Mouse (Mus musculus): Measurements from ENCODE around the gene 4930505A04Rik. TPM values are rescaled to one million over a fixed set of nuclear protein-coding genes. Genes with fewer than 3 reads are reported as not detected.
A peak's percentile ranks its signal among the peaks of the same experiment; 100 is the strongest.
"Not testable (repeated sequence)": the region's sequence is repeated elsewhere in the genome, so short reads cannot be mapped to it uniquely, and the experiment has no call there.

The 4930505A04Rik gene
- total RNA-seq (2014; fragmentation: Nextera tagmentation) (not detected in 2 replicates), total RNA-seq (2017) (not detected in 2 replicates)

DNA sequence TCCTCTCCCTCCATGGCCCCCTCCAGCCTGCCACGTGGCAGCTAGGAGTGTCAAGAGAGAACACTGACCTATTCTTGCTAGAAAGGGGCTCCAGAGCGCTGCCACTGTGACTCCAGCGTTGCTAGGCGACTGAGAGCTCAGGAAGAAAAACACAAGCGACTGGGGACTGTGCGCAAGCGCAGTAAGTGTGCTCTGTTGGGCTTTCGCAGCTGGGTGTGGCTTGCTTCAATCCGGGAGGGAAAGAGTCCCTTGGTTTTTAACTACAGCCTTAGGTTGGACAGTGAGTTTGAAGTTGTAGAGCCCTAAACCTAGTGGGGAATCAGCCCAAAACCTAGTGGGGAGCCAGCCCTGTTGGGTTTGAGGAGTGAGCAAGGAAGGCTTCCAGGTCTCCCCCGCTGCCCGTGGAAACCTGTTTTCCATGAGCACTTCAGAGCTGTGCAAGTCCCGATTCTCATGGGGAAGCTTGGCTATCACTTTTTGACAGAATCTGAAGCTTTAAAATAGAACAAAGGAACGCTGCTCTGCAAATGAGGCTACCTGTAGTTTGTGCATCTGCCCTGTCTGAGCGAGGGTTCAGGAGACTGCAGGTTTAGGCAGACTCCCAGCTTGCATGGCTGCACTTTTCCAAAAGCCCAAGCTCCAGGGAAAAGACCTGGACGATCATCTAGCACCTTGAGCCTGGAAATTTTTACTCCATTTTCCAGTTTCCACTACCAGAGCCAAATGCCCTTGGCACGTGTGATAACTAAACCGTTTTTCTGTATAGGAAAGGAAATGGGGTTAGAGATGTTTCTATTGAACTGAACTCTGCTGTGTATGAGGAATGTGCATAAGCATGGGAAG lies at the start of gene 4930505A04Rik:
4930505A04Rik (minus strand) TSS at position 77 of the 843 bp plus-strand sequence.
- ATAC-seq (replicated peaks; ENCODE audit: low FRiP score, low TSS enrichment, poor library complexity, severe bottlenecking) = peak; percentile 73

DNA sequence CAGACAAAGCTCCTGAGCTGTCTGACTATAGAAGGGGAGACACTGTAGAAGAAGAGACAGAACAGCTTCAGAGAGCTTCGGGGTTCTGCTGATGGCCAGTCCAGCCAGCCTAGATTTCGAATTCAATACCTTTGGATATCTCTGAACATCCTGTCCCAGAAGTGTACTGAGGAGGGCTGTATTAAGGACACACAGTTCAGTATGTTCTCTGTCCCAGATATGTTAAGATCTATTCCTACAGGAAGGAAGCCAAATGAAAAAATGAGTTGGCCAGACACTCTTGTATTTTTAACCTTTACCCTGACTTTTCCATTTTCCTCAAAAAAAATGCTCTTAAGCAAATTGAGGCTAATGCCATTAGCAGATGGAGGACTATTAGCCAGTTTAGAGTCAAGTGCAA lies 45.5 kb upstream of the 4930505A04Rik start:
- no peak for ATAC-seq (replicated peaks; ENCODE audit: low FRiP score, low TSS enrichment, poor library complexity, severe bottlenecking)

DNA sequence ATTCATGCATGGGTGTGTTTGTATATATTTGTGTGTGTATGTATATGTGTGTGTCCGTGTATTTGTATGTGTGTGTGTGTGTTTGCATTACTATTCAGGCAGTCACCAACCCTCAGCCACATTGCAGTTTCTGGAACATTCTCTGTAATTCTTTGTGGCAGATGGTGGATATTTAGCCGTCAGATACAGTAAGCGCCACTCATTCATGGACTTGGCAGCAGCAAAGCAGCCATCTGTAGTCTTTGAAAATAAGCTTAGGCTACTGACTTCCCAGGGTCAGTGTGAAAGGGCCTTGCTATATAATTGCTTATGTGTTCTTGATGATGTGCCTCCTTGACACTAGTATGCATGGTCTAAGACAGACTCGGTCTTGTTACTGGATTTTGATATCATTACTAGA lies 36.6 kb upstream of the 4930505A04Rik start:
- ATAC-seq (replicated peaks; ENCODE audit: low FRiP score, low TSS enrichment, poor library complexity, severe bottlenecking) = no peak

DNA sequence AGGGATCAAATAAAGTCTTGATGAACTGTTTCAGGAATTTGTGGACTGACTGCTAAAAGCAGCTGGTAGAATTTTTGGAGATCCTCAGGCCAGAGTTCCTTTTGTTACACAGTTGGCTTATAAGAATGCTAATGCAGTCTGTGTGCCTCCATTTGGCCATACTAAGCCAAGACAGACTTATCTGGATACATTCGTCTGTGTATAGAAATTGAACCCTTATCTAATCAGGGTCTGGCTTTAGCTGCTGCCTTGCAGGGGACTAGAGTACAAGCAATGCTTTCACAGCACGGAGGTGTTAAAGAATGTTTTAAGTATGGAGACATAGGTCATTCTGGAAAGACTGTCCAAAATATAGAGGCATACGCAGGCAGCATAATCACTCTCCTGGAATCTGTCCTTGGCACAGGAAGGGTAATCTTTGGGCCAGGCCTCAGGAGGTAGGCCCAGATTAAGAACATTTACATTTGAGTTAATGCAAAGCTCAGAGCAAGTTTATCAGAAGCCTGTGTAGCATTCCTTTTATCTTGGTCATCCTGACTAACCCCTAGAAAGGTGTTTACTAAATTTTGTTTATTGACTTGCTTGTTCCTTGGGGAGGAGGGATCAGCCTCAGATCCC lies 27.2 kb upstream of the 4930505A04Rik start:
- no peak for ATAC-seq (replicated peaks; ENCODE audit: low FRiP score, low TSS enrichment, poor library complexity, severe bottlenecking)

DNA sequence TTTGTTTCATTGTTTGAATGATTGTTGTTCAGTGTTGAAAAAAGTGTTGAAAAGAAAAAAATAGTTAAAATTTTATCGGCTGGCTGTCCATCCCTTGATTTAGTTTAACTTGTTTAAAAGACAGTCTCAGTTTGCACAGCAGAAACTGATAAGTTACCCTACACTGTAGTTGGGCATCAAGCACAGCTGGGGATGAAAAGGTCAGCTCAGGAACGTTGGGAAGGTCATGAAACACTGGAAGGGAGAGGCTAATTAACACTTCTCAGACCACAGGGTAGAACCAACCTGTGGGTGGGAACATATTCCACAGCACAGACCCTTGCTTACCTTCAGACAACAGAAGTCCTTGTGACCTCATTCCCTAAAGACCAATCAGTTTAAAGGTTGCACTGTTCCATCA lies 25.5 kb upstream of the 4930505A04Rik start:
- no peak for ATAC-seq (replicated peaks; ENCODE audit: low FRiP score, low TSS enrichment, poor library complexity, severe bottlenecking)

DNA sequence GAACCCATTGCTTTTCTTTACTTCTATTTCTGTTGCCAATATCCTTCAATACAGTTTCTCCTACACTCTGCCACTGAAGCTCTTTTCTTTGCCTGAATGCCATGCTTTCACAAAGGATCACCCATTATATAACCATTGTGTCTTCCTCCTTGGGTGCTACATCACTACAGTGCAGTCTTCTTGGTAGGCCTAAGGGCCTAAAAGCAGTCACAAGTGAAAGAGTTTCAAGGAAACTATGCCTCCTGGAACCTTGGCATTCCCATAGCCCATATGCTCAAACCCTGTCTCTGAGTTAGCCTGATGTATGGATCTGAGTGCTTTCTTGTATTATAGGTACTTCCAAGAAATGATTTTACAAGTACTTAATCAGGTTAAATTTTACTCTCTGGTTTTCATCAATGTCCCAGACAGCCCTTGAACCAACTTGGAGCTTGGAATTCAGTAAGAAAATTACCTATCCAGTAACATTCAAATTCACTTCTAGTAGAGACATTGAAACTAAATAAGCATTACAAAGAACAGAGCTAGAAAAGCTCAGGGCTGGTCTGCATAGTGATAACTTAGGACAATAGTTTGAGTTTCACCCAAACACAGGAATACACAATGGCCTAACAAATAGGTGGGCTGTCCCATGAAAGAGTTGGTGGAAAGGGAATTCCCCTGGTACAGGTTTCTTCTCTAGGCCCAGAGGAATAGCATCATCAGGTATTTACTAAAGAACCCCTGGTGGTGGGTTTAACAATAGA lies 20.1 kb upstream of the 4930505A04Rik start:
- ATAC-seq (replicated peaks; ENCODE audit: low FRiP score, low TSS enrichment, poor library complexity, severe bottlenecking) = no peak

DNA sequence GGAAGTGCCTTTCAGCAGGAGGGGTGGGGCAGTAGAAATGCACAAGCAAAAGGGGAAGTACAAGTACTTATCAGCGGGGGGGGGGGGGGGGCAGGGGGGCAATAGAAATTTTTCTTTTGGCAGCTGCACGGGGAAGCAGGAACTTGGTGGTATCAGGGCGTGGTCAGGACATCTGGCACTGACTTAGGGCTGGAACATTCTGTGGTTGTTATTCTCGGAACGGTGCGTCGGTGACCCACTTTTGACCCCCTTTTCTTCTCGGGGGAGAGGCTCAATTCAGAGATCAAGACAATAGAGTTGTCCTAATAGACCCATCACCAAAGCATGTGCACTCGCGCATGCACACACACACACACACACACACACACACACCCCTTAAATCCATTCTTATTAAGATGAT lies 16.6 kb upstream of the 4930505A04Rik start:
- ATAC-seq (replicated peaks; ENCODE audit: low FRiP score, low TSS enrichment, poor library complexity, severe bottlenecking) = no peak

DNA sequence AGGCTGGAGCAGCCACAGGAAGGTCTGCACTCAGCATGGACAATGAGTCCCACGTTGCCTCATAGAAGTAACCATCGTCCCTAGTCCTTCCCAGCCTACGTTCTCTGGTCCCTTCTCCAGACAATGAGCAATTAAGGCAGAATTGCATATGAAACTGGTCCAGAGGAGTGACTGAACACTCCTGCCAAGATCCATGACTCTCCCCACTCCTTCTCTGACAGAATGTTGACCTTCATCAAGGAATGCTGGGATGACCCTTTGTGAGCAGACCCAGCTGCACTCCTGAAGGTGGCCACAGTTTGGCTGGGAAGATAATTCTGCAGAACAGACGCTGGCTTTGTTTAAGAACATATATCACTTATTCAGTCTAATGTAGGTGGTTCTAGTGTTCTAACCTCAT lies 11.7 kb upstream of the 4930505A04Rik start:
- no peak for ATAC-seq (replicated peaks; ENCODE audit: low FRiP score, low TSS enrichment, poor library complexity, severe bottlenecking)

DNA sequence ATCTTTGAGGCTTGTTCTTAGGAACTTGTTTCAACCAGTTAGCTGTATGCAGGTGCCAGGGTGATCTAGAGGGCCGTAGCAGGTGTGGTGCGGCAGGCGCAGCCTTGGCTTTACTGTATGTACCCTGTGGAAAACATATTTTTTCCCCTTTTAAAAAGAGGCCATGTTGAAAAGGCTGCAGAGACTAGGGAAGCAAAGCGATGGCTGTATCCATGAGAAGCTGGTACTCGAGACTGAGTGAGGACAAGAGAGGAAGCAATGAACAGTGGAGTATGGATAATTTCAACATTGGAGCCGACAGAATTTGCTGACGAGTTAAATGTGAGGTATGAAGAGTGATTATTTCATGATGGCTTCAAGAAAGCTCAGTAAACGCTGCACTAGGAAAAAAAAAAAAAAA lies 440 bp downstream of the 4930505A04Rik start:
- ATAC-seq (replicated peaks; ENCODE audit: low FRiP score, low TSS enrichment, poor library complexity, severe bottlenecking) = no peak

DNA sequence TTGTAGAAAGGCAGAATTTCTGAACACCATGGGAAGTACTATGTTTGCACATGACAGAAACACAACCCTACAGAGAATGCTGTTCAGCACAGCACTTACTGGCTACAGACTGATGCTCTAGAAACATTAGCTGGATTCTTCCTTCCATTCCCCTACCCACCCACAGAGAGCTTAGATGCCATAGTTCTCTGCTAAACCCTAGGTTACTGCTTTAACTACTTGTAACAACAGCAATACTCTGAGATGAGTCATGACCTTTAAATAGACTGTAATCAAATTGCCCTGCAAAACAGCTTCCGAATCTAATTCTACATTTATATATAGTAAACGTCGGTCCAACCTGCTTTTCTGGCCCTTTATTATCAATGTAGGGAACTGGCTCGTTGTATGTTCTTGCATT lies 17.3 kb downstream of the 4930505A04Rik start:
- ATAC-seq (replicated peaks; ENCODE audit: low FRiP score, low TSS enrichment, poor library complexity, severe bottlenecking) = no peak

DNA sequence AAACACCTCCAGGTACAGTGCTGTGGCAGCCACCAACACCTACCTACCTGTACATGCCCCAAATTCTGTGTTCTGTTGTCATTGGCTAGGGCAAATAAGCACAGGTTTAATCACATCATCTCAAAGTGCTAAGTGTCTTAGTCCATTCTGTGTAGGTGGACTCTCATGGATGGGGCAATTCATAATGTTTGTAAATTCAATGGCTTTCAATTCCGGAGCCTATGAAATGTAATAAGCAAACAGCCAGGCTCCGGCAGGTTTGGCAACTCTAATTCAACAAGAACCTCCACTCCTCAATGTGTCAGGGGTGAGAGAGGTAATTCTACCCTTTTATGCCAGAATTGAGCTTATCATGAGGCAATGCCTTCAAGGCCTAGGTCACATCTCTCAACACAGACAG lies 23.5 kb downstream of the 4930505A04Rik start:
- ATAC-seq (replicated peaks; ENCODE audit: low FRiP score, low TSS enrichment, poor library complexity, severe bottlenecking) = no peak

DNA sequence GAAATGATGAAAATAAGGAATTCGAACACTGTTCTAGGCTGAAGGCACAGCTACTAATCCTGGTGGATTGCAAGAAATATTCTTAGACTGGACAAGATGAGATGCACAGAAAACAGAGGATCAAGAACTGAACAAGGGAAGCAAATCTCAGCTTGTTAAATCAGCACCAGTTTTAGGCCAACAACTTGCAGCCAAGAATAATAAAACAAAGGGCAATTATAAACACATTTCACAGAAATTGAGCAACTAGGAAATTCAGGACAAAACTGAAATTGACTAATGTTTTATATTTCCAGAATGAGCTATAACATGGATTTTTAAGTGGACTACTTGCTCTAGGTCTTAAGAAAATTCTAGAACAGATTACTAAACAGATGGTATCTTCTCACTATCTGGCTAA lies 24.1 kb downstream of the 4930505A04Rik start:
- no peak for ATAC-seq (replicated peaks; ENCODE audit: low FRiP score, low TSS enrichment, poor library complexity, severe bottlenecking)

DNA sequence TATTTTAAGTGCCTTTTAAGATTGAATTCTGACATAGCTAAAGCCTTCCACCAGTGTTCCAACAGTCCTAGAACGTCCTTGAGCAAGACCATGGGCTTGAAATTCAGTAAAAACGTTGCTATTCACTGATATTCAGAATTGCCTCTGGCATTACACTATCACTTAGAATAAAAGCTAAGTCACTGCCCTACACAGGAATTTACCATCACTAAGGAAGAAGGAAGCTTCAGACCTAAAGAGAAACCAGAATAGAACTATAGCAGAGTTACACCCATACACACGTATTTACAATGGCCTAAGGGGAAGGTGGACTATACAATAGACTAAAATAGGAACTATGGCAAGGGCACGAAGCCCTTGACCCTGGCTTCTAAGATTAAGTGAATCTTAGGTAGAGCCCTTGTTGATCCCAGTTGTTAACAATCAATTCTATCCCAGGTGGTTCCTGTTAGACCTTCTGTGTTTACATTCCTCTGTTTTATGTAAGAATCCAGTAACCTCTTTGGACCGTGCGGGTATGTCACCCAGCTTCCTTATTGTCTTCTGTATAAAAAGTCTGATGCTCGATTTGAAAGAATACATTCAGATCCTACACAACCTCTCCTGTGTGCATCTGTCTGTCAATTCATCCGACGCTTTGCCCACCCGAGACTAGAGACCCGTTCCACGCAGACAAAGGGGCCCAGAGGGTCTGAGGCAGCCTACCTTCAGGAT lies 27.3 kb downstream of the 4930505A04Rik start:
- not testable (repeated sequence) for ATAC-seq (replicated peaks; ENCODE audit: low FRiP score, low TSS enrichment, poor library complexity, severe bottlenecking)

DNA sequence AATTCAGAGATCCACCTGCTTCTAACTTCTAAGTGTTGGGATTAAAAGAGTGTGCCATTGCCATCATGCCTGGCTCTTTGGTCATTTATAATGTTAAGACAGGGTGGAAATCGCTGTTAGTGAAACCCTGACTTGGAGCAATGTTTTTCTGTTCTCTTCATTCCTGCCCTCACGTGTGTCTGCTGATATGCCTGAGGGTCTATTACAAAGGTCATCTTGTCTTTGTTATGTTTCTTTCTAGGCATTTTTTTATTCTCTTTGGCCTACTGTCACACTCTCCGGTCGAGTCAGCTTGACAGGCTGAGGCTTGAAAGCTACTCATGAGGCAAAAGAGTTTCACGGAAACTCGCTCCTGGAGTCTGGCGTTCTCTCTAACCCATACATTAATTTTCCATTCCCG lies 27.9 kb downstream of the 4930505A04Rik start:
- ATAC-seq (replicated peaks; ENCODE audit: low FRiP score, low TSS enrichment, poor library complexity, severe bottlenecking) = no peak

DNA sequence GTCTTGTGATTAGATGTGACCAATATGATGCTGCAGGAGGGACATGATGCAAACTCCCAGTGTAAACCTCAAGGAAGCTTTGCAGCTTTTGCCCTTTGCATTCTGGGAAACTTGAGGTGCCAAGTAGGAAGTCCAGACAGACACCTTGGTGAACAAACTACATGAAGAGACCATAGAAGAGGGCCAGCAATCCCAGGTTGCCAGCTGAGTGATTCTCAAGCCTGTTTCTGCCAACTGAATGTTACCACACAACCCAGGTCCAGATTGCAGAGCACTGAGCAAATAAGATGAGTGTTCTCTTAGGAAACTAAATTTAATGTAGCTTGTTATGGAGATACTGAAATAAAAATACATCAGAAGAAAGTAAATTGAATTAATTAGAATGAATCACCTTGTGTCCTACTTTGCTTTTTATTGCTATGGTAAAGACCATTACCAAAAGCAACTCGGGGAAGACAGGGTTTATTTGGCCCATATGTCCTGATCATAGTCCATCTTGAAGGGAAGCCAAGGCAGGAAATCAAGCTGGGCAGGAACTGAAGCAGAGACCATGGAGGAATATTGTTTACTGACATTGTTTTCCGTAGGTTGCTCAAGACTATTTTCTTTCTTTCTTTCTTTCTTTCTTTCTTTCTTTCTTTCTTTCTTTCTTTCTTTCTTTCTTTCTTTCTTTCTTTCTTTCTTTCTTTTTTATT lies 38.2 kb downstream of the 4930505A04Rik start:
- ATAC-seq (replicated peaks; ENCODE audit: low FRiP score, low TSS enrichment, poor library complexity, severe bottlenecking) = no peak

DNA sequence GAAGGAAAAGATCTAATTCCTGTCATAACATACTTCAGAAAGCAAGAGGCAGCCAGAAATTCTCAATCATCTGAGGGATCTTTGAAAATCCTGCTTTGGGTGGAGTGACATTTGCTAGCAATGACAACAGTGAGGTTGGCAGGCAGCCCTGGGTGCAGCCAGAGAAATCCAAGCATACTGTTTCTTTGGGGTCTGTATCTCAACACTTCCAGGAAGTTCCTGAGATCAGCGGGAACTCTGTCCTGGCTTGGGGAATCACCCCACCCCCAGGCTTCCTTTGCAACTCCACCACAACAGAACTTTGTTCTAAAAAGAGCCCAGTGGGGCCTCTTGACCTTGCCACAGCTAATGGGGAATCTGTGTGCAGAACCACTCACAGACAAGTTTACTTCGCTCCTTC lies 66.0 kb downstream of the 4930505A04Rik start:
- ATAC-seq (replicated peaks; ENCODE audit: low FRiP score, low TSS enrichment, poor library complexity, severe bottlenecking) = no peak

DNA sequence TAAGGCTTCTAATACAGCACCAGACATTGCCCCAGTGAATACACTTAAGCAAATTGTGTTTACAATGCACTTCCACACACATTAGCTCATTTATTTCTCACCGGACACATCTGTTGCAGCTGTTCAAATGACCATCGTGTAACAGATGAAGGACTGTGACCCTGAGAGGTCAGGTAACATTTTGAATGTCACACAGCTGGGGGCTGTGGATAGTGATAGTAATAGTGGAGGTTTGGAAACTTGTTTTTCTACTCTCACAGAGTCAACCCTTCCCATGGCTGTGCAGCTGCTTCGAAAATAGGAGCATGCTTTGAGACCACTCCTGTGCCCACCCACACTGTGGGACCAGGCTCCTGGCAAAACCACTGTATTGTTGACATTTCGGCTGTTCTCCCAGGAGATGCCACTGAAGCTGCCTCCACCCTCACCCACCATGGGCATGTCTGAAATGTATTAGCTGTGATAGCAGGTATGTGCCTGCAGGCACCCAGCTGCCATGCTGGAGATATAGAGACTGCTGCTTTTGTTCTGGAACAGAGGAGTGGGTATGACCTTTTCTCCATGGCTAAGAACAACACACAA lies 66.9 kb downstream of the 4930505A04Rik start:
- ATAC-seq (replicated peaks; ENCODE audit: low FRiP score, low TSS enrichment, poor library complexity, severe bottlenecking) = no peak

DNA sequence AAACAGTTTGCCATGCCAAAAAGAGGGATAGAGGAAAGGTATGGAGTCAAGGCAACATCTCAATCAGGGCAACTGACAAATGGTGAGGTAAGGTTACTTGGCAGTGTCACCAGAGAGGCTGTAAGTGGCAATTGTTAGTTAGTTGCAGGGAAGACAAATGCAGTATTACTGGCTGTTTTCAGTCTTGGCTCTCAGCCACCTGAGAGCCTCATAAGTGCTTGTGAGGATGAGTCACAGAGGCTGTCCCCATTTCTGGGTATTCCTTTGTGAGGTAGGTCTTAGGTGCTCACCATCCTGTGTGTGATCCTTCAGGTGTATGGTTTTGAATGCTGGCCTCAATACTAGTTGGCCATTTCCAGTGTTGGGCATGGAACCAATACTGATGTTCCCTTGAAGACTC lies 77.3 kb downstream of the 4930505A04Rik start:
- ATAC-seq (replicated peaks; ENCODE audit: low FRiP score, low TSS enrichment, poor library complexity, severe bottlenecking) = no peak

DNA sequence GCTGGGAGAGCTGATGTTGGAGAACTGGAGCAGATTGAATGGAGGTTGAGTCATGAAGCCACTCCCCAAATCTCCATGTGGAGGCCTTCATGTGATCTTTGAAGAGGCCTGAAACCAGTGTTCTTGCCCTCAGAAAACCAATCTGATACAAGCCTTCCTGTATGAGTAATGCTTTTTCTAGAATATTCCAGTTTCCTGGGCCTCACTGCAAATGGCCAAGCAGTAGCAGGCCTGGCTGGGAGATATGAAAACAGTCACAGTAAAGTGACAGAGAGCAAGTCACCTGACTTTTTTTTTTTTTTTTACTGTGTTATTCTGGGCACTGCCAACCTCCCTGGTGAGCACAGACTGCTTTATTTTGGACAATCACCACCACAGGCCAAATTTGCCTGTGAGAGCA lies 88.6 kb downstream of the 4930505A04Rik start:
- ATAC-seq (replicated peaks; ENCODE audit: low FRiP score, low TSS enrichment, poor library complexity, severe bottlenecking) = no peak
